Mouse (Mus musculus) lung, embryonic 16.5 days (tissue): ENCODE results near the gene Zg16. TPM values are rescaled to one million over a fixed set of nuclear protein-coding genes. Genes with fewer than 3 reads are reported as not detected.
"Not testable (repeated sequence)": the region's sequence is repeated elsewhere in the genome, so short reads cannot be mapped to it uniquely, and the experiment has no call there.

Source experiments
- ATAC-seq: fragments of 200-750 bp; cut with Nextera tagmentation; 2 replicates; pipeline ENCODE4 v1.8.0; 2017; ENCODE audit warnings: low read depth, mild to moderate bottlenecking, moderate library complexity
- H3K27ac ChIP-seq: fragments of 300-500 bp; sonication (generic); 2 replicates; pipeline ENCODE4 v1.5.1; 2014; ENCODE audit warnings: mild to moderate bottlenecking, control low read depth, low read length
- H3K27me3 ChIP-seq: fragments of 300-500 bp; sonication (generic); 2 replicates; pipeline ENCODE4 v1.6.1; 2014; ENCODE audit warnings: low read depth, low read length, mixed read lengths; ENCODE audit not compliant: control insufficient read depth, insufficient read depth
- H3K36me3 ChIP-seq: fragments of 300-500 bp; sonication (generic); 2 replicates; pipeline ENCODE4 v1.6.1; 2014; ENCODE audit warnings: low read length; ENCODE audit not compliant: control insufficient read depth, insufficient read depth
- H3K4me1 ChIP-seq: fragments of 300-500 bp; sonication (generic); replicated peaks from 2 replicates; pipeline ENCODE4 v1.6.1; 2014; ENCODE audit warnings: low read length, mixed read lengths; ENCODE audit not compliant: control insufficient read depth, insufficient read depth
- H3K4me2 ChIP-seq: fragments of 300-500 bp; sonication (generic); 2 replicates; pipeline ENCODE4 v1.6.1; 2014; ENCODE audit warnings: low read depth, low read length, control low read depth
- H3K4me3 ChIP-seq: fragments of 300-500 bp; sonication (generic); 2 replicates; pipeline ENCODE4 v1.5.1; 2014; ENCODE audit warnings: mild to moderate bottlenecking, low read length, control low read depth
- H3K9ac ChIP-seq: fragments of 300-500 bp; sonication (generic); 2 replicates; pipeline ENCODE4 v1.6.1; 2014; ENCODE audit warnings: low read length, control low read depth
- H3K9me3 ChIP-seq: fragments of 300-500 bp; sonication (generic); 2 replicates; pipeline ENCODE4 v1.6.1; 2016; ENCODE audit warnings: low read length; ENCODE audit not compliant: control insufficient read depth
- WGBS: fragments of 180-500 bp; shearing (Covaris S2); extraction: QIAGEN DNeasy Blood & Tissue Kit; methylation state at CpG from one replicate; pipeline ENCODE4 v1.1.7; 2014; 5-methylcytosine and 5-hydroxymethylcytosine counted together
- polyA plus RNA-seq: library from polyadenylated mRNA; unstranded; fragments of >200 nt; fragmentation: Nextera tagmentation; extraction: Ambion mirVana; gene quantifications from 2 replicates; pipeline ENCODE4 v1.2.1, GENCODE M21; 2015

The Zg16 gene
- 7.1 TPM in 1 of 2 replicates, not detected in the other for polyA plus RNA-seq

- ATAC-seq, H3K27ac ChIP-seq, H3K9ac ChIP-seq, H3K4me1 ChIP-seq, H3K4me2 ChIP-seq, H3K27me3 ChIP-seq, H3K4me3 ChIP-seq, H3K9me3 ChIP-seq, H3K36me3 ChIP-seq: not testable (repeated sequence)
- 65% methylated on average over 6 of the region's 6 CpGs for WGBS
These were observed at the start of gene Zg16 for GRCm38 (mm10) chr7:127087278-127088010. Zg16 (minus strand) TSS chr7:127087328.

GRCm38 (mm10) chr7:127136181-127137071 is 49.3 kb upstream of the Zg16 start:
- WGBS, result 80% methylated on average over 22 of the region's 22 CpGs
- Histone ChIP-seq H3K4me2 (no peak overlapping the region), H3K4me1 (0 out of 2 replicates have a peak, but pooled peaks cover 2% of the 10 kb centered on the region), H3K4me3 (no peak overlapping the region), H3K9ac (no peak overlapping the region), H3K27me3 (no peaks in the 10 kb centered on the region), H3K9me3 (no peaks in the 10 kb centered on the region), H3K27ac (no peak overlapping the region), H3K36me3 (no peaks in the 10 kb centered on the region)
- no peak for ATAC-seq

- Histone ChIP-seq H3K4me3 (no peak overlapping the region), H3K27me3 (no peaks in the 10 kb centered on the region), H3K9ac (no peak overlapping the region), H3K9me3 (no peaks in the 10 kb centered on the region), H3K36me3 (no peaks in the 10 kb centered on the region), H3K27ac (no peak overlapping the region), H3K4me1 (0 out of 2 replicates have a peak, but pooled peaks cover 2% of the 10 kb centered on the region), H3K4me2 (no peak overlapping the region)
- WGBS, result 72% methylated on average over 11 of the region's 11 CpGs
- no peak for ATAC-seq
These were observed 47.8 kb upstream of the Zg16 start for GRCm38 (mm10) chr7:127134821-127135447.

GRCm38 (mm10) chr7:127133125-127133524 is 46.0 kb upstream of the Zg16 start:
- Histone ChIP-seq H3K4me2 (no peak overlapping the region), H3K4me1 (0 out of 2 replicates have a peak, but pooled peaks cover 2% of the 10 kb centered on the region), H3K9me3 (no peaks in the 10 kb centered on the region), H3K27ac (no peak overlapping the region), H3K27me3 (no peaks in the 10 kb centered on the region), H3K9ac (no peak overlapping the region), H3K4me3 (no peak overlapping the region), H3K36me3 (no peaks in the 10 kb centered on the region)
- 59% methylated on average over 5 of the region's 5 CpGs for WGBS
- no peak for ATAC-seq

GRCm38 (mm10) chr7:127129638-127130037 is 42.5 kb upstream of the Zg16 start:
- no peaks in the 10 kb centered on the region for H3K9me3 ChIP-seq
- no peak overlapping the region for H3K9ac ChIP-seq
- H3K4me2 ChIP-seq, result no peak overlapping the region
- no peak overlapping the region for H3K4me3 ChIP-seq
- no peaks in the 10 kb centered on the region for H3K27me3 ChIP-seq
- no peaks in the 10 kb centered on the region for H3K4me1 ChIP-seq
- no peak overlapping the region for H3K27ac ChIP-seq
- no peaks in the 10 kb centered on the region for H3K36me3 ChIP-seq
- peak; percentile 66 for ATAC-seq
- 9% methylated on average over 4 of the region's 4 CpGs for WGBS

GRCm38 (mm10) chr7:127121911-127122270 is 34.8 kb upstream of the Zg16 start, which contains the start of gene Qprt:
Qprt (minus strand) TSS chr7:127122226.
- H3K27me3 ChIP-seq, result peaks cover 18% of the 10 kb centered on the region
- WGBS, result 18% methylated on average over 7 of the region's 7 CpGs
- H3K27ac ChIP-seq, result no peak within 1 kb of the TSS
- no peak within 1 kb of the TSS for H3K4me2 ChIP-seq
- no peaks in the 10 kb centered on the region for H3K36me3 ChIP-seq
- H3K9me3 ChIP-seq, result no peaks in the 10 kb centered on the region
- H3K9ac ChIP-seq, result no peak within 1 kb of the TSS
- no peak for ATAC-seq
- no peak within 1 kb of the TSS for H3K4me3 ChIP-seq
- no peaks in the 10 kb centered on the region for H3K4me1 ChIP-seq

- H3K9ac ChIP-seq, result no peak overlapping the region
- no peak overlapping the region for H3K4me2 ChIP-seq
- H3K4me3 ChIP-seq, result no peak overlapping the region
These were observed 34.2 kb upstream of the Zg16 start for GRCm38 (mm10) chr7:127121061-127121910.

GRCm38 (mm10) chr7:127118671-127119445 is 31.7 kb upstream of the Zg16 start:
- no peak for ATAC-seq
- WGBS, result 54% methylated on average over 14 of the region's 14 CpGs
- peaks cover 18% of the 10 kb centered on the region for H3K27me3 ChIP-seq
- H3K9me3 ChIP-seq, result no peaks in the 10 kb centered on the region
- no peak overlapping the region for H3K27ac ChIP-seq
- no peaks in the 10 kb centered on the region for H3K36me3 ChIP-seq
- H3K4me3 ChIP-seq, result no peak overlapping the region
- no peak overlapping the region for H3K9ac ChIP-seq
- H3K4me2 ChIP-seq, result no peak overlapping the region
- H3K4me1 ChIP-seq, result no peaks in the 10 kb centered on the region

More at GRCm38 (mm10) chr7:127121061-127121910, 34.2 kb upstream of the Zg16 start:
- H3K27me3 ChIP-seq, result peaks cover 18% of the 10 kb centered on the region
- no peaks in the 10 kb centered on the region for H3K4me1 ChIP-seq
- H3K27ac ChIP-seq, result no peak overlapping the region
- no peaks in the 10 kb centered on the region for H3K9me3 ChIP-seq
- no peak for ATAC-seq
- no peaks in the 10 kb centered on the region for H3K36me3 ChIP-seq
- 17% methylated on average over 21 of the region's 21 CpGs for WGBS
